Mouse (Mus musculus) layer of hippocampus, adult 2 months (tissue): ENCODE measurements around the gene Tacstd2. TPM values are rescaled to one million over a fixed set of nuclear protein-coding genes. Genes with fewer than 3 reads are reported as not detected.

ENCODE experiments used
- DNase-seq, 2 experiments: peaks; one replicate each; pipeline ENCODE4 v3.0.0; 2022; ENCODE audit warnings: low spot score in 2 of 2
- H3K27ac ChIP-seq: fragments of 200-600 bp; 2 replicates; pipeline ENCODE4 v1.8.1; 2022
- H3K4me3 ChIP-seq: fragments of 200-600 bp; 2 replicates; pipeline ENCODE4 v1.8.1; 2022; ENCODE audit warnings: mild to moderate bottlenecking
- CTCF ChIP-seq: fragments of 200-600 bp; conservative IDR thresholded peaks from 2 replicates; pipeline ENCODE4 v1.8.1; 2022; ENCODE audit warnings: antibody characterized with exemption, mild to moderate bottlenecking, moderate library complexity
- total RNA-seq, 2 experiments: library from RNA; stranded (reverse); gene quantifications; 2 replicates each; pipeline ENCODE4 v1.2.3; 2021

Gene Tacstd2
- total RNA-seq, 2 experiments from 2014 or later = 1.5 to 1.6 TPM

DNA sequence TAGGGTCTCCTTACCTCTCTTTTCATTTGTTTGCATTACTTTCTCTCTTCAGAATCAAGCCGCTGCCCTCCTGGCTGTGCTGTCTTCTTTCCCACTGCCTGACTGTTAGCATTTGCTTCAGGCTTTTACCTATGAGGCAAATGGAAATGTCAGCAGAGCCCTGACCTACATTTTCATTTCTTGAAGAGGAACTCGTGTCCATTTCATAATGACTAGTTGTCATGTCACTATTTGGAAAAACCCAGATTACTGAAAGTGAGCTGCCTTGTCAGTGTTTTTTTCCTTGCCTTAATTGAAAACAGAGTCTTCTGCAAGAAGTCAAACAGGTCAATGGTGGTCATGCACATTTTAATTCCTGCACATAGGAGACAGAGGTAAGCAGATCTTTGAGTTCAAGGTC lies 43.8 kb downstream of the Tacstd2 start, which contains the start of gene Il23r:
Gene Il23r (minus strand): TSS at position 101 of the 400 bp plus-strand sequence.
- TF ChIP-seq CTCF = no peak
- DNase-seq = no peak

More for the DNA sequence above, 43.8 kb downstream of the Tacstd2 start, which contains the start of gene Il23r:
- no peak within 1 kb of the TSS for H3K27ac ChIP-seq
- no peak within 1 kb of the TSS for H3K4me3 ChIP-seq

Other genes with a start within 250 kb of the Tacstd2 start
- gene Il12rb2, start 159.6 kb downstream of the Tacstd2 start, total RNA-seq = not detected
- gene Il23r, start 43.9 kb downstream of the Tacstd2 start, total RNA-seq = not detected